In genomic region chr10:83320396-83320795, GRCm38 (mm10) we compare ENCODE assay signal across 20 mouse cellular contexts.
"Had no signal": no experiment of that assay in that cellular context is flagged by ENCODE, and none has a peak within 500 bp of the region (broad histone marks: within the 10 kb centered on the region; RNA-seq: fewer than 3 reads in every experiment).

No protein-coding gene starts in this region.

- ATAC-seq: liver, postnatal 0 days; lung, postnatal 0 days; midbrain, embryonic 16.5 days had no signal

- H3K36me3 ChIP-seq: liver, embryonic 15.5 days; lung, embryonic 15.5 days; midbrain, embryonic 10.5 days; midbrain, embryonic 12.5 days; neural tube, embryonic 12.5 days had no signal

- DNase-seq: liver, postnatal 0 days; lung, adult 2 months; lung, postnatal 14 days; lung, postnatal 36 days; midbrain, embryonic 14.5 days; retina, postnatal 1 day; right cerebral cortex, adult 18-20 months; right cerebral cortex, postnatal 25 days; right cerebral cortex, postnatal 4 days; spleen, adult 18-20 months; thymus, adult 18-20 months; thymus, postnatal 14 days; thymus, postnatal 36 days had no signal

- H3K27ac ChIP-seq: liver, embryonic 15.5 days; lung, embryonic 15.5 days; midbrain, embryonic 10.5 days; midbrain, embryonic 12.5 days; neural tube, embryonic 12.5 days had no signal

- H3K4me1 ChIP-seq: liver, embryonic 15.5 days; lung, embryonic 15.5 days; midbrain, embryonic 12.5 days; neural tube, embryonic 12.5 days had no signal

- H3K4me3 ChIP-seq: liver, embryonic 15.5 days; lung, embryonic 15.5 days; midbrain, embryonic 10.5 days; midbrain, embryonic 12.5 days; neural tube, embryonic 12.5 days had no signal
